Mouse (Mus musculus): ENCODE measurements around the gene Pknox2.

The Pknox2 gene

DNA sequence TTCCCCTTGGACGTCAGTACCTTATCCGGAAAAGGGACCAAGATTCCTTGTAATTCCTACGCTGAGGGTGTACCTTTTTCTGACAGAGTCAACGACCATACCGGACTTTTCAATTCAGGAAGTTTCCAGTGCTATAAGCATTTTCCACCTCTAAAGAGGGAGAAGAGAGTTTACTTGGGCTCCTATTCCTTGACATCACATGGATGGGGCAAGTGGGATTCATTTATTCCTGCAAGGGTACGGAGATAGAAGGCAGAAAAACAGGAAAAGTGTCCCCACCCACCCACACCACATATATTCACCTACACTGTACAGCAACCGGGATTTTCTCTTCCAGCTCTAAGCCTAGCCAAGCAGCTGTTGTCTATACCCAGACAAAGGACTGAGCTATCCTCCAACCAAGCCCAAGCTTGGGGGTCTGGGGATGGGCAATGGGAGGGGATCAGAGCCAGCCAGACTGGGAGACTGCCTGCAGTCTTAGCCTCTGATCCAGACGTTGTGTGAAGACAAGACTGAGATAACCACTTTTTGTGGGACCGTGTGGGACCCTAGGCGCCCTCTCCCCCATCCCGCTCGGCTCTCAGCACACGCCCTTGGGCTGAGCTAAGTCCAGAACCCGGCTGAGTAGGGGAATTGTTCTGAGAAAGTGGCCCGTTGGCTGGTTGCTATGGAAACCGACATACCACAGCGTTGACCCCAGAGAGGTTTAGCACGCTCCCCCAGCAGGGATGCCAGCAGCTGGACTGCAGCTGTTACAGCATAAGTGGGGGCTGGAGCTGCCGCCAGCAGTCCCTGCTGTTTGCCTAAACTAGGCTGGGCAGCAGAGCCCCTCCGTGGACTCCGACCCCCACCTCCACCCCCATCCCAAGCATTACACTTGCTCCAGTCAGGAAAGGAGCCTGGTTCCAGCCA is 93.3 kb downstream of the Pknox2 start:
- in situ Hi-C loops (cut with MseI, MboI), result no loop called here

DNA sequence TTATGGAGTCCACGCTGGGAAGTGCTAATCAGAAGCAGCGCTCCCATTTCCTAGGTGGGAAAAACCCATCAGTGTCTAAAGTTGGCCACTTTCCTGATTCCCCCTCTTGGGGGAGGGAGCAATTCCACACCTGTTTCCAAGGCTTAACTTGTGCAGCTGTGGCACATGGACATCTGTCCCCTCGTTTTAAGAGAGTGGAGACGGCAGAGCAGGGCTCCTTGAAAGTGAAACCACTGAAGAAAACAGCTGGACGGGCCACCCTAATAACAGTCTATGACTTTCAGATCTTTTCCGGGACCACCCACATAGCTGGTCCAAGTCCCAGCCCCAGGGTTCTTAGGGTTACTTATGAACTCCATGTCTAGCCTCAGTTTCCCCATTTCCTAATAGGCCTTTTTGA is 94.2 kb downstream of the Pknox2 start:
- in situ Hi-C loops (cut with MseI, MboI), result no loop called here

DNA sequence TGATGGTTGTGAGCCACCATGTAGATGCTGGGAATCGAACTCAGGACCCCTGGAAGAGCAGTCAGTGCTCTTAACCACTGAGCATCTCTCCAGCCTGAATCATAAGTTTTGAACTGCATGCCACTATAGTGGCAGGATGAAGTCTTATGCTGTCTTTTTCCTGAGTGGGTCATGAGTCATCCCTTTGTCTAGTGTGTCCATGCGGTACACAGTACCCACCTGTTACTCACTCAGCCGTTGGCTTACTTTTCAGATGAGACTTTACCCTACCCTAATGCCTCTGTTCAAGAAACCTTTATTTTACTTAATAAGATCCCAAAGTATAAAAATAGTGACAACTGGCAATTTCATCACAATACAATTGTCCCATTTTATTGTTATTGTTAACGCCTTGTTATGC is 95.5 kb downstream of the Pknox2 start:
- in situ Hi-C loops (cut with MseI, MboI), result no loop called here

DNA sequence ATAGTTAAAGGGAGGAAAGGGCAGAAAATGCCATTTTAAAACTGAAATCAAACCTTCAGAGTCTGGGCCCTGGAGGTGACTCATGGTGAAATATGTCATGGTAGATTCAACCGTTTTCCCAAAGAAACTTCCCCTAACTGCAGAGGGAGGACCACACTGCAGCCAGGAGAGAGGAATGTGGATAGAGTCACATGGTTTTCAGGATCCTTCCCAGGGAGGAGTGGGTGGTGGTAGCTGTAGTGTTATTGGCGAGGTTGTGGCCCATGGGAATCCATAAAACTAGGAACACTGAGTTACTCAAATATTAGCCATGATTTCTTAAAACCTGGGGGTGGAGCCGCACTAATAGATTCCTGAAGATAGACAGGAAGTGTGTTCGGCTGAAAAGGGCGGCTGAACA is 99.7 kb downstream of the Pknox2 start:
- in situ Hi-C loops (cut with MseI, MboI), result no loop called here

DNA sequence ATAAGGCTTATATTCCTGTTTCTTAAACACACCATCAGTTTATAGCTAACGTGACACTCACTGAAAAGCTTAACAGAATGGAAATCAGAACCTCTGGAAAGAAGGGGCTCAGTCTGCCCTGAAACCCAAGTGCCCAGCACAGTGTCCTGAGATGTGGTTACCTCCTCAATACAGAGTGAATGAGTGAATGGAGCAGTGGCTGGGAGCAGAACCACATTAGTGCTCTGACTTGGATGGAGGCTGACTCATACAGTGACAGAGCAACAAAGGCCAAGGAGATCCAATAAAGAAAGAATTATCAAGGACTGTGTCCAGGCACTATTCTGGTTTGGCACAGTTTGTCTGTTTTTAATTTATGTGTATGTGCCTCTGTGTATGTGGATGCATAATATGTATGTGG is 101.3 kb downstream of the Pknox2 start:
- in situ Hi-C loops (cut with MseI, MboI), result no loop called here

DNA sequence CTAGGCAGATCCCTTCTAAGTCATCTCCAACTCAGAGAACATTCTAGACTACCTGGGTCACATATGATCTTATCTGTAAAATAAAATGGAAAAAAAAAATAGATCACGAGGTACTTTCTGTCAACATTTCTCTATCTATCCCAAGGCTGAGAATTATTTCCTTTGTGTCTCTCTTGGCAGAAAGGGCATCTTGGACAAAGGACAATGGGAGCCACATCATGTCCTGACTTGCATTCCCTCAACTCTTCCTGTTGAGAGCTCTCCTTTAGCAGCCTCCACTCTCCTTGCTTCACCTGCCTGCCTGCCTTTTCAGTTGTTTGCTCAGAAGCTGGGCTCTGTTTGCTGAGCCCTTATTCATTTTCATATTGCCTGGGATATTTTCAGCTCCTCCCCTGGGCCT is 103.0 kb downstream of the Pknox2 start:
- in situ Hi-C loops (cut with MseI, MboI), result no loop called here

DNA sequence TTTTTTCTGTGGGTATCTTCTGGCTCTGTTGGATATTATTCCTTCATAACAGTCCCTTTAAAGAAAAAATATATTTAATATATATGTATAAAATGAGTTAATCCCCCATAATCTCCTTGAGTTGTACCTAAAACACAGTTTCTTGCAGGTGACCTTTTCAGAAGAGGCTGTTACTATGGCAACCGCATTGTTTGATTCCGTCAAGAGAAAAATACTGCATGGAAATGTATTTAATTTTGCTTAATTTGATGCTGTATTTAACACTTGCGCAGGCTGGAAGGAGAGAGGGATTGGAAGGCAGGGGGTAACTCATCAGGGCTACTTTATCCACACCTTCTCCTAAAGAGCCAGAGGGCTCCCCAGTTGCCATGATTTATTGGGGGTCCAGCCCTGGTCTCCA is 108.3 kb downstream of the Pknox2 start:
- in situ Hi-C loops (cut with MseI, MboI), result loop anchor here in 1 of 2 experiments (10.0 kb wide), 1 partner anchor 106 kb away; the partner anchor contains the start of gene Pknox2

DNA sequence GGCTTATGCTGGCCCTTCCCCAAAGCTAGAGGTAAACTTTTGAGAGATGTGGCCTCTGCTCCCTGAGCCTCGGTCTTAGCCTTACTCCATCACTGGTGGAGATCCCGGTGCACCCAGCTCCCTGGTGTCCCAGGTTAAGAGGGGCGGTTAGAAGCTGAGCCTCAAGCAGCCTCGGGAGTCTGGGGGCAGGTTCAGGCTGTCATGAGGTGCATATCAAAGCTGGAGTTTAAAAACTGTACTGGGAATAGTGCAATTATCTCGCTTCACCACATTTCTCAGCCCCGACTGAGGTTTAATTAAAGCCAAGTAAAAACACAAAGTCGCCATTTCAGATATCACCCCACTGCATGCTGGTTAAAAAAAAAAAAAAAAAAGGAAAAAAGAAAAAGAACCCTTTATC is 108.8 kb downstream of the Pknox2 start:
- in situ Hi-C loops (cut with MseI, MboI), result loop anchor here in 1 of 2 experiments (10.0 kb wide), 1 partner anchor 106 kb away; the partner anchor contains the start of gene Pknox2

DNA sequence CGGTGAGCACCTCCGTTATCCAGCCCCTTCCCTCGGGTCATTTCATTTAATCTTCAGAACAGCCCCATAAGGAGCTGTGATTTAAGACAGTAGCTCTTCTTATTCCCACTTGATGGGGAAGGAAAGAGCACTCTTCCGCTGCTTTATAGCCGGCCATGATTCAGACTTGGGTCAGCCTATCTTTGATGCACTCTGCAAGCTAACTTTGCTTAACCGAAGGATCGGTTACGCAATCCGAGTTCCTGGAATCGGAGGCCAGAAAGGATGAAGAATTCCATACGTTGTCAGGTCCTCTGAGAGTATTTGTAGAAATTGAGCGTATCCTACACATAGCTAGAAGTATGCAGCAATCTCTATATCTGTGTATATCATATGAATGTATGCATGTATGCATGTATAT is 109.8 kb downstream of the Pknox2 start:
- in situ Hi-C loops (cut with MseI, MboI), result loop anchor here in 1 of 2 experiments (10.0 kb wide), 1 partner anchor 107 kb away; the partner anchor contains the start of gene Pknox2

DNA sequence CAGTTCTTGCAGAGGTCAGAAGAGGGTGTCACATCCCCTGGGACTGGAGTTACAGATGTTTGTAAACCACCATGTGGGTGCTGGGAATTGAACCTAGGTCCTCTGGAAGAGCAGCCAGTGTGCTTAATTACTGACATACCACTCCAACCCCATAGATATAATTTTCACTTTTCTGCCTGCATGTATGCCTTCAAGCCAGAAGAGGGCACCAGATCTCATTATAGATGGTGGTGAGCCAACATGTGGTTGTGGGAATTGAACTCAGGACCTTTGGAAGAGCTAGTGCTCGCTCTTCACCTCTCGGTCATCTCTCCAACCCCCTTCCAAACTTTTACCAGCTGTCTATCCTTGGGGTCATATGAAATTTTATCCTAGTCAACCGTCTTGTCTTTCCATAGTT is 112.0 kb downstream of the Pknox2 start:
- in situ Hi-C loops (cut with MseI, MboI), result loop anchor here in 1 of 2 experiments (10.0 kb wide), 1 partner anchor 110 kb away; the partner anchor contains the start of gene Pknox2

DNA sequence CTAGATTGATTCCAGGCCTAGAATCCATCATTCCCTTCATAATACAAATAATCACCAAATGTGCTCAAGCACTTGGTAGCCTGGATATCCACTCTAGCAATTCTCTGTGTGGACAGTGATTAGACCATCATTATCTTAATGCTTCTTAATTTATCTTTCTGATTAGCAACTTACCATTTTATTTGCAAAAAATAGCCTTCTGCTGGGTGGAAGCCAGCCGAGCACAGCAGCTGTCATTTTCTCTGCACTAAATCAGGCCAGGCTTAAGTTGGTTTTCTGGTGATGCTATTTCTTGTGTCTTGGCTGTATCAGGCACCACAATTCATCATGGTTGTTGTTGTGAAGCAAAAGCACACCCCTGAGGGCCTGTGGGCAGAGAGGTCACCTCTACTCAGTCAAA is 112.9 kb downstream of the Pknox2 start:
- in situ Hi-C loops (cut with MseI, MboI), result loop anchor here in 1 of 2 experiments (10.0 kb wide), 1 partner anchor 110 kb away; the partner anchor contains the start of gene Pknox2

DNA sequence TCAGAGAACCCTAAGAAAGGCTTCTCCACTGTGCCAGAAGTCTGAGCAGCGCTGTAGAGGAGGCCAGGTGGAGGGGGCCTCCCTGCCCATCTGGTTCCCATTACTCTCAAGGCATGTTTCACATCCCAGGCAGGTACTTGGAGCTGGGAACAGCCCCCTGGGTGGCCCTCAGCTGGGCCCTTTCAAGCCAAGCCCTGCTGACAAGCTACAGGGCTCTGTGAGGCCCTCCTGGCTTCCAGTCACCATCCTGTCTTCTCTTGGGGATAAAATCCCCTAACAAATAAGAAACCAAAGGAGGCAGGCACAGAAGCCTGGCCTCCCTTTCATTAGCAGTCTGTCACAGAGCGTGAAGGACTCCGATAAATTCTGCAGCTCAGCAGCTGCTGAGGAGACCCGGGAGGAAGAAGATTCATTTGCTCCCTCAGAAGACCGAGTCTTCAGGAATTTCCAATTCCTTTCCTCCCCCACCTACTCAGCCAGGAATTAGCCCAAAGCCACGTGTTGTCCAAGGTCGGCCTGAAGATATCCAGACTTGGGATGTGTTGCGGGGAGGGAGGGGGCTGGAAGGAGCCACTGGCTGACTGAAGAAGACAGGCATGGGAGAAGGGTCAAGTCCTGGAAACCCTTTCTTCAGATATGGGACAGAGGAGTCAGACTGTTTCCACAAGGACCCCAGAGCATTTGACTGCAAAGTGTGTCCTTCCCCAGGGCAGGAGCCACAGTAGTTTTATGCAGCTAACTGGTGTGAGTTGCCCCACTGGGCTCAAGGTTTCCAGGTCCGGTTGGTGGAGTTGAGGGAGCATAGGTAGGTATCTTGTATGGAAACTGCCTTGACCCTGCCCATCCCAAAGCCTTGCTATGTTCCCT is 116.6 kb downstream of the Pknox2 start:
- in situ Hi-C loops (cut with MseI, MboI), result loop anchor here in 1 of 2 experiments (10.0 kb wide), 1 partner anchor 114 kb away; the partner anchor contains the start of gene Pknox2

DNA sequence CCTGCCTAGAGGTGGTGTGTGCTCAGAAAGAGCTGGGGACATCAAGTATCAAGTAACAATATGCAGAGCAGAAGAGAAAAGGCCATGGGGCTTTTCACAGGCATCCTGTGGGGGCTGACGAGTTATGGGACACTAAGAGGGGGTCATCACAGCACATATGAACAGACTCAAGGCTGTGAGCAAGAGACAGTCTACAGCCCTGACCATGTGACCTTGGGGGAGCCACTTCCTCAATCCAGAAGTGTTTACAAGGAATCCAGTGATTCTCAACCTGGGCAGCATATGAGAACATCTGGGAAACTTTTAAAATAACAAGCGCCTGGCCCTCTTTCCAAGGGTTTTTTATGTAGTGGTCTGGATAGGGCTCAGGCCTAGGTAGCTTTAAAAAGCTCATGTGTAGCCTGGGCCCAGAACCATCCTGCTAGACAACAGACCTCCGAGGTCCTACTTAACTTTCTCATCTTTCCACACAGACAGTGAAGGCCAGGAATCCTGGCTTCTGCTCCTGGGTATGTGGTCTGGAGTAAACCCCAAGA is 117.3 kb downstream of the Pknox2 start:
- in situ Hi-C loops (cut with MseI, MboI), result loop anchor here in 1 of 2 experiments (10.0 kb wide), 1 partner anchor 115 kb away; the partner anchor contains the start of gene Pknox2

DNA sequence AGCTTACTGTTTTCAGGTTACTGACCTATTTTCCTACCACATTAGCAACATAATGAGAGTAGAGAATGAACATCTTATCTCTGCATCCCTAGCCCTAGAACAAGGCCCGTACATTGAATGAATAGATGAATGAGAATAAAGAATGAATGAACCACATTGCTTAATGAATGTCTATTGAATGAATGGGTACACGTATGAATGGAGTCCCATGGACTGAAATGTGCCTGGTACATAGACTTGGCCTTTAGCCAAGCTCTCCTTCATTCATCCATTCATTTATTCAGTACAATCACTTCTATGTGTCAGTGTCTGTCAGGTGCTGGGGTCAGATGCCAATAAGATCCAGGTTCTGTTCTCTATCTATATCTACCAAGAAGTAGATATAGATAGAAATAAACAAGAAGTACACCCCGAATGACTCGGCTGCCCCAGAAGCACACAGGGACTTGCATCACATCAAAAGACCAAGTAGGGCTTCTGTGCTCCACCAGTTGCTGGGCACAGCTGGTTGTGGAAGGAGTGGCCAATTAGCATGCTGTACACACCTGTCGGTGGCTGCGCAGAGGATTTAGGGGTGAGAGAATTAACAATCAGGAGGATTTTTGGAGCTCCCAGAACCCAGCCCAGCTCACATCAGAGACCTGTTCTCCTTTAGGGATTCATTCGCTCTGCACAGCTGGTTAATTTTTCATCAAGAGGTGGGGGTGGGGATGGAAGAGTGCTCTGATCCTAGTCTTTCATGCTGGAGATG is 119.2 kb downstream of the Pknox2 start:
- in situ Hi-C loops (cut with MseI, MboI), result no loop called here

DNA sequence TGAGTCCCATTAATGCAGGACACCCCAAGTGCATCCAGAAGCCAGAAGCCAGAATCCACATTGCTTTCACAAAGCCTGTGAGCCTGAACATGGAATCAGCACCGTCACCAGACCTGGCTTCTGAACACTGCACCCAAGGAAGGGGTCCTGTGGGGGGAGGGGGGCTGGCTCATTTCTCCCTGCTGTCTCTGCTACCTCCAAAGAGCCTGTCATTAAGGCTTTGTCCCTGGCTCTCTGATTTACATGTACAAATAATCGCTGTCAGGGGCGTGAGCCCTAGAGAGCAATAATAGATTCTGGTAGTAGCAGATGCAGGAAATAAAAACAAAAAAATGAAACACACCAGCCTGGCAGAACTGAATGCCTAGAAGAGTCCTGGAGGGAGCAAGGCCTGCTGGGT is 121.3 kb downstream of the Pknox2 start:
- in situ Hi-C loops (cut with MseI, MboI), result no loop called here

DNA sequence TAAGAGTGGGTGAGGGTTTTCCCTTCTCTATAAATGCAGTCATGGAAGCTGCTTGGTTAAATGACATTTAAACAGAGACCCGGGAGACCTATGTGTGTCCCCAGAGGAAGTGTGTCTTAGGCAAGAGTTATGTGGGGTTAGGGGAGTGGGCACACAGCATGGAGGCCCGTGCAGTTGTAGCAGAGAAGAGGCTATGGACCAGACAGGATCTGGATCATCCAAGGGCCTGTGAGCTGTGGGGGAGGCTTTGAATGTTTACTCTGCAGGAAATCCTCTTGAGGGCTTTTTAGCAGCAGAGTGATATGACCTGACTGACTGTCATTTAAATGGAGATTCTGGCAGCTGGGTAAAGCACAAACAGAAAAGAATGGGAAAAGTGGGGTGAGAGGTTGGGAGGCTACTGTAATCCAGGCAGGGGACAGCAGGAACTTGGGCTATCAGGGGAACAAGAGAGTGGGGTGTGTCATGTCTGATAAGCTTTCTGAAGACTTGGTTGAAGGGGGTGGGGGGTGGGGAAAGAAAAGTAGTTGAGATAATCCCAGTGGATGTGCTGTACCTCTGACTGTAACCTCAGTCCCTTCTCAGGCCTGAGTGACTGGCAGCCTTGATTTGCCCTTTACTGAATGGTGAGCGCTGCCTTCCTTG is 125.5 kb downstream of the Pknox2 start:
- in situ Hi-C loops (cut with MseI, MboI), result no loop called here

DNA sequence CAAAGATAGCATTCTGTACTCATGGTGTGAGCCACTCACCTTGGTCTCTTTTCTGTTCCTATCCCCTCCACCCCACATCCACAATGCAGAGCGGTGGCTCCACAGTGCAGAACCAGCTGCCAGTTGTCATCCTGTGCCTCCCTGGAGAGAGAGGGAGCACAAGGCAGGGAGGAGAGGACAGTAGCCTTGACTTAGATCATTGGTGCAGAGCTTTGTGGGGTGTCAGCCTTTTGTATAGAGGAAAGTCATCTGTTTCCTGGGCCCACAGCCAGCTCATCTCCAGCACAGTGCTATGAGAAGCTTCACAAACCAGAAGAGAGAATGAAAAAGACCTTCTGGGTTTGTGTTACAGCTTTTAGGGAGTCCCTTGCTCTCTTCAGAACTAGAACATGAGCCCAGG is 129.1 kb downstream of the Pknox2 start:
- in situ Hi-C loops (cut with MseI, MboI), result no loop called here

DNA sequence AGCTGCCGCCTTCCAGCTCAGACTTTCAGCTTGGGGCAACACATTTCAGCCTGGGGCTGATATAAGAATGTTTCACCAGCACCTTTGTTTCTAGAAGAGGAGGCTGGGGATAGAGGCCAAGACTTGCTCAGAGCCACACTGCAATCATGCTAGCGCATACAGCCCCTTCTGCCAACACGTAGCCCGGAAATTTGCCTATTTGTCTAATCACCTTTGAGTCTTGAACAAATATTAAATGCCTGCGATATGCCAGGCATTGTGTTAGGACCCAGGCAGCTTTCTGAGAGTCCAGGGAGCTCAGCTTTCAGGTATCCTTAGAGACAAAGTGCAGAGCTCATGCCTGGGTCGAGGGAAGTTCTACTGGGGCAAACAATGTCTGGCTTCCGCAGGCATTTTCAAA is 130.0 kb downstream of the Pknox2 start:
- in situ Hi-C loops (cut with MseI, MboI), result no loop called here

DNA sequence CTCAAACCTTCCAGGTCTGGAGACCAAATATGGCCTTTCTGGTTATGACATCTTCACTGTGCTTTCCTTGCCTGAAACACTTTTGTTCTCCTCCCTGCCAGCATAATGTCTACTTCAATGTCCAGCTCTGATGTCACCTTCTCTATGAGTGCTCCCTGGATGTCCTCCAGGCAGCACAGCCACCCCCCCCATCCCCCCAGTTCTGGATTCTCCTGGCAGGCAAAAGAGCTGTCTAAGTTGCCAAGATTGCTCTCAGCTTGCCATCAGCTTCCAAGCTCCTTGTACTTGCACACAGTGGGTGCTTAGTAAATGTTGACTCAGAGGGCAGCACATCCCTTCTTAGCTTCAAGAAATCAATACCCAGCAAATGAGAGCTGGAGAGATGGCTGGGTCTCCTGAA is 131.0 kb downstream of the Pknox2 start:
- in situ Hi-C loops (cut with MseI, MboI), result no loop called here

DNA sequence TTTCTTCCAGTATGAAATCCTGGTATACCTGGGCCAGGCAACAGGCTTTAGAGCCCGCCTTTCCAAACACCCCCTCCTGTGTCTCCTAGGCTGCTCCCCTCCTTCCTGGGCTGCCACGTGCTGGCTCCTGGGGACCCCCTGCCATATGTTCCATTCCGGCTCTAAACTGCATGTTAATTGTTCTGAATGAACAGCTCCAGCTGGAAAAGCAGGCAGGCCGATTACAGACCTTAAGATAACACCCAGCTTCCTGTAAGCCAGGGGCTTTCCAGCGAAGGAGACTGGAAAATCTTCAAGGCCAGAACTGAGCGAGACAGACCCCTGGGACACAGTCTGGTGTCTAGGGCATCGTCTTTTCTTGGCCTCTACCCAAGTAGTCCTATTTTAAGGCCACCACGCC is 133.6 kb downstream of the Pknox2 start:
- in situ Hi-C loops (cut with MseI, MboI), result no loop called here

Data from mouse trophoblast stem cell (cell line).